Mouse (Mus musculus): ENCODE results near the gene Nrbp1. TPM values are rescaled to one million over a fixed set of nuclear protein-coding genes. Genes with fewer than 3 reads are reported as not detected.

Gene Nrbp1
- polyA plus RNA-seq, 1 experiment from 2014 or later = 160 TPM

DNA sequence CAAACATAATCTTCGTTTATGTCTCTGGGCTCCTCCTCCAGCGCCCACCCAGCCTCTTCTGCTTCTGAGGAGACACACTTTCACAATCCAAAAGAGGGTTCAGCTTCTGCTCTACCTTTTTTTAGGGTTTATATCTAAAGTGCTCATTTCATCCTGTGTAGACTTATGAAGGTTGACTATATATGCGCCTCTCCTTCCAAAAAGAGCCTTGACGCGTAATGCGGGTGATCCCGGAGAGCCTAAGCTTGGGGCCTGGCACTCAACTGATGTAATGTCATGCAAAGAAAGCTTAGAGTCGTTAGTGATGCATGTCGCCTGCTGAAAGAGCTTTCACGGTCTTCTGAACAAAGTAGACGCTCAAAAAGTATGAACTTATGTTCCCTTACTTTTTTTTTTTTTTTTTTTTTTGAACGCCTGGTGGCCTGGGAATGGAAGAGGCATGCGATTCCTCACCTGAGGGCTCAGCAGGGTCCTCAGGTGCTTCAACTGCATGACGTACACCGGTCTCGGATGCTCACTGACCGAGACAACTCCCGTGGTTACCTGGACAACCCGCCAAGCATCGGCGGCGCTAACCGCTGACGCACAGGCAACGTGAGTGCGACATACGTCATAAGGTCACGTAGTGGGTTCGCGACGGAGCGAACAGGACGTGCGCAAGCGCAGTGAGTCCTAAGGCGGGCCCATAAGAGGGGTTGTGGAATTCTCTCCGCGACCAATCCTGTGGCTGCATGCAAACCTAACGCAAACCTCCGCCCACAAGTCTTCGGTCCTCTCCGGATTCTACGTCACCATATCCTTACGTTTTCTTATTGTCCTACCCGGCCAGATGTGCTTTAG is 50.1 kb downstream of the Nrbp1 start, which contains the start of gene Ift172:
TSS of gene Ift172 (minus strand) at position 596 of the 840 bp plus-strand sequence.
- DNase-seq (ENCODE audit: low spot score) = peak; percentile 96
- H3K4me3 ChIP-seq = peak within 1 kb of the TSS; percentile 61
- H3K27ac ChIP-seq (replicated peaks) = peak within 1 kb of the TSS; percentile 82
- WGBS = 3% methylated on average over 45 of the region's 45 CpGs
- H3K4me1 ChIP-seq = peaks cover 36% of the 10 kb centered on the region
- no peaks in the 10 kb centered on the region for H3K27me3 ChIP-seq (ENCODE audit: low read depth, poor library complexity, severe bottlenecking)
- H3K9me3 ChIP-seq (replicated peaks) = no peaks in the 10 kb centered on the region
- peaks cover 35% of the 10 kb centered on the region for H3K36me3 ChIP-seq

DNA sequence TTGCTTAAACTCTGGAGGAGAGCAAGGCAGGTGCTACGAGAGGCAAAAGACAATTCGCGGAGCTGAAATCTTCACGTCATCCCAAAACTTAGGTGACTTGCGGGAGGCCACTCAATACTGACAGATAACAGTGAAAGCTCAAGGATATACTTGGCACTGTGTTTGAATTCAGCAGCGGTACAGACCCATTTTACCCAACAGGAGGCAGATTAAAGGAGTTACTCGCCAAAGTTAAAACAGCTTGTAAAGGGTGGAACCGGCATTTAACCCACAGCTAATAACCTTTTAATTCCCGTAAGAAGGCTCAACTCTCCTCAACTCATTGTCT is 50.7 kb downstream of the Nrbp1 start:
- Histone ChIP-seq H3K4me1 (peaks cover 42% of the 10 kb centered on the region), H3K27me3 (ENCODE audit: low read depth, poor library complexity, severe bottlenecking) (no peaks in the 10 kb centered on the region), H3K4me3 (peak overlapping the region; percentile 61), H3K36me3 (peaks cover 29% of the 10 kb centered on the region), H3K9me3 (replicated peaks) (no peaks in the 10 kb centered on the region), H3K27ac (replicated peaks) (peak overlapping the region; percentile 82)
- WGBS = 4% methylated on average over 9 of the region's 9 CpGs
- DNase-seq (ENCODE audit: low spot score) = no peak

DNA sequence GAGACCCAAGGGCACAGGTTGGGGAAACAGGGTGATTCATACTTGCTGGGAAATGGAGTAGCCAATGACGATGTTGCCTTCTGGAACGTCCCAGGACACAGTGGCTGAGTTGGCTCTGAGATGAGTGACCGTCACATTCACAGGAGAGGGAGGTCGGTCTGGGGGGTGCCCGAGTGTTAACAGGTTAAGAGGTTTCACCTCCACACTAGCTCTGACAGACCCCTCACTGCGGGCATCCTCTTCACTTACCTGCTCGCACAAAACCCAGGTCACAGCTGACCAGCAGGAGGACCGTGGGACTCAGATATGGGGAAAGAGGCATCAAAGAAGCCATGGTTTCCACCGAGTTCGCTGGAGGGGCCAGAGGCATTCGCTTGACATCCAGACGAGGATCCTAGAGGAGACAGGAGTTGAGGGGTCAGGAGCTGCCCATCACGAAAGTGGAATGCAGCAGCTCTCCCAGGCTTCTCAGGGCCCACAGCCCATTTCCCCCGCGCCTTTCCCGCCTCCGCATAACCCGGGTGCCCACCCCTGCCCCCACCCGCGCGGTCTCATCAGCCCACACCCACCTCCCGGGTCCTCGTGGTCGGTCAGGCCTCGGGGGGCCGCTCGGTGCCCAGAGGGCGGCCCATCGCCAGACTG is 54.4 kb downstream of the Nrbp1 start:
- Histone ChIP-seq H3K27ac (replicated peaks) (peak overlapping the region; percentile 93), H3K9me3 (replicated peaks) (no peaks in the 10 kb centered on the region), H3K4me1 (peaks cover 37% of the 10 kb centered on the region), H3K4me3 (peak overlapping the region; percentile 76), H3K36me3 (peaks cover 21% of the 10 kb centered on the region), H3K27me3 (ENCODE audit: low read depth, poor library complexity, severe bottlenecking) (no peaks in the 10 kb centered on the region)
- DNase-seq (ENCODE audit: low spot score) = peak; percentile 49
- 7% methylated on average over 29 of the region's 29 CpGs for WGBS

DNA sequence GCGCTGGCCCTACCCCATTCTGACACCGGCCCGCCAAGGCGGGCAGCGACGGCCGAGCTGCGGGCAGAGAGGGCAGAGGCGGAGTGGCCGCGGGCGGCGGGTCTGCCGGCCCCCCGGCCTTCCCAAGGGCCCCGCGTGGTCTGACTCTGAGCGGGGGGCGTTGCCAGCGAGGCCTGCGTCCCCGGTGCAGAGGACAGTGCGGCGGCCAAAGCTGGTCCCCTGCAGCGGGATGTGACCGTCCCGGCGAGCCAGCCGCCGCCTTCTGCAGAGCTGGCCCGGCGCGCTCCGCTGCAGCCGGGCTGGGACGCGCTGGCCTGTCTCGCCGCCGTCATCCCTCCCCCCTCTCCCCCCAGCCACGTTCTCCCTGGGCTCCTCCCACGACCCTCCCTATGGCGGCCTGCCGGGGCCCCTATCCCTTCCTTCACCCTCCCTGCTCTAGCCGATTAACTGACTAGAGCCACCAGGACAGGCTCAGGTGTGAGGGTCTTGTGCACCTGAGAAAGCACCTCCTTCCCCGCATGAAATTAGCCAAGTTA is 55.0 kb downstream of the Nrbp1 start, which contains the start of gene Fndc4:
TSS of gene Fndc4 (minus strand) at position 475 of the 536 bp plus-strand sequence.
- Histone ChIP-seq H3K4me3 (peak within 1 kb of the TSS; percentile 76), H3K27me3 (ENCODE audit: low read depth, poor library complexity, severe bottlenecking) (no peaks in the 10 kb centered on the region), H3K27ac (replicated peaks) (peak within 1 kb of the TSS; percentile 93), H3K36me3 (peaks cover 21% of the 10 kb centered on the region), H3K4me1 (peaks cover 32% of the 10 kb centered on the region), H3K9me3 (replicated peaks) (no peaks in the 10 kb centered on the region)
- peak; percentile 79 for DNase-seq (ENCODE audit: low spot score)
- WGBS = under 1% methylated on average over 44 of the region's 46 CpGs

DNA sequence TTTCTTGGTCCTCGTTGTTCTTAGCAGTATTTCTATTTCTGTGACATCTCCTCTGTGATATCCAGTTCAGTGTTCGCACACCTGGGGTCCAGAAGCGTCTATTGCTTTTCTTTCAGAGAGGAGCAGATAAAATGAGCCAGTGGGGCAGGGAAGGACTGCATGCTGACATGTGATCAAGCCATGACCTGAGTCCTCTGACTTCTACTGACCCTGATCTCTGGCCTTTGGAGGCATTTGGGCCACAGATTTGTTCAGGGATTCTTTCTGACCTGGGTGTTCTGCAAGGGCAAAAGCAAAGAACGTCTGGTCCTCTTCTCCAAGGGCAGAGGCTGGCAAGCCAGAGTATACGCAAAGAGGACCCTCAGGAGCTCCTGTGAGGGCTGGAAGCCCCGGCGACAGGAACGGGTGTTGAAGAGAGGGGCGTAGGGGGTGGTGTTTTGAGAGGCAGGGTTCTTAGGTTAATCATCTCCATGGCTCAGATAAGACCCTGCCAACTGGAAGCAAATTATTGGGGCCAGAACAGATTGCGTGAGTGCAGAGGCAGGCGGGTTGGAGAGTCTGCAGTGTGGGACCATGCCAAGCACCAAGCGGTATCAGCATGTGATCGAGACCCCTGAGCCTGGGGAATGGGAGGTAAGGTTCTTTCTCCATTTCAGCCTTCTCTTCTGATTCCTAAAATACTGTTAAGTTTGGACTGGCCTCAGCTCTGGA is 56.5 kb downstream of the Nrbp1 start, which contains the start of gene Gckr:
TSS of gene Gckr (plus strand) at position 397 of the 711 bp plus-strand sequence.
- DNase-seq (ENCODE audit: low spot score) = no peak
- peak within 1 kb of the TSS; percentile 93; the same call in 1 of the 2 replicates for H3K27ac ChIP-seq (replicated peaks)
- 83% methylated on average over 13 of the region's 13 CpGs for WGBS
- no peaks in the 10 kb centered on the region for H3K27me3 ChIP-seq (ENCODE audit: low read depth, poor library complexity, severe bottlenecking)
- peak within 1 kb of the TSS; percentile 76 for H3K4me3 ChIP-seq
- H3K36me3 ChIP-seq = peaks cover 21% of the 10 kb centered on the region
- no peaks in the 10 kb centered on the region for H3K9me3 ChIP-seq (replicated peaks)
- peaks cover 25% of the 10 kb centered on the region for H3K4me1 ChIP-seq

DNA sequence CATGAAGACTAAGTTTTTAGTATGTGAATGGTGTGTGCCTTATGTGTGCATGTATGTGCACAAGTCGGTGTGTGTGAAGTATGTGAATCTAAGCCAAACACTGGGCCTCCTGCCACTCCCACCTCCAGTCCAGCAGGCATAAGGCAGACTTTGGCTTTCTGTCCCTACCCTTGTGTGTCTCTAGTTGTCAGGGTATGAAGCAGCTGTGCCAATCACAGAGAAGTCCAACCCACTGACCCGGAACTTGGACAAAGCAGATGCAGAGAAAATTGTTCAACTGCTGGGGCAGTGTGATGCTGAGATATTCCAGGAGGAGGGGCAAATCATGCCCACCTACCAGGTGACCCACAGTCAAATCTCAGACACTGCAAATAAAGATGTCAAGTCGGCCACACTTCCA is 57.3 kb downstream of the Nrbp1 start:
- H3K36me3 ChIP-seq = peaks cover 16% of the 10 kb centered on the region
- peaks cover 25% of the 10 kb centered on the region for H3K4me1 ChIP-seq
- no peak overlapping the region for H3K4me3 ChIP-seq
- WGBS = 80% methylated on average over 3 of the region's 3 CpGs
- H3K9me3 ChIP-seq (replicated peaks) = no peaks in the 10 kb centered on the region
- DNase-seq (ENCODE audit: low spot score) = no peak
- H3K27me3 ChIP-seq (ENCODE audit: low read depth, poor library complexity, severe bottlenecking) = no peaks in the 10 kb centered on the region
- no peak overlapping the region for H3K27ac ChIP-seq (replicated peaks)

DNA sequence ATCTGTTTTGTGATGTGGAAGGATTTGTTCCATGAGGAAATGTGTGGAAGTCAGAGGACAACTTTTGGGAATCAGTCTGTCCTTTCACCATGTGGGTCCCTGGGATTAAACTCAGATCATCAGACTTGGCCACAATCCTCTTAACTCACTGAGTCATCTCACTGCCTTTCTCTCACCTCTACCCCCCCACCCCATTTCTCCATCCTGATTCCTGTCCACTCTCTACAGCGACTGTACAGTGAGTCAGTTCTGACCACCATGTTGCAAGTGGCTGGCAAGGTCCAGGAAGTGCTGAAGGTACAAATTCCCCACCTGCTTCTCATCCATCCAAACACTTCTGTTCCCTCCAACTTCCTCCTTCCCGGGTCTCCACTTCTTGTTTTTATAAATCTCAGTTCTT is 57.8 kb downstream of the Nrbp1 start:
- Histone ChIP-seq H3K9me3 (replicated peaks) (no peaks in the 10 kb centered on the region), H3K4me1 (peaks cover 25% of the 10 kb centered on the region), H3K36me3 (peaks cover 11% of the 10 kb centered on the region), H3K27me3 (ENCODE audit: low read depth, poor library complexity, severe bottlenecking) (no peaks in the 10 kb centered on the region), H3K27ac (replicated peaks) (no peak overlapping the region), H3K4me3 (no peak overlapping the region)
- DNase-seq (ENCODE audit: low spot score) = no peak
- WGBS = 78% methylated on average over 2 of the region's 2 CpGs

Other genes starting within 250 kb of the Nrbp1 start
- gene Atraid, start 192.6 kb upstream of the Nrbp1 start, polyA plus RNA-seq (2016; fragmentation: Nextera tagmentation; extraction: Ambion mirVana) = 80.5 and 99.6 TPM in 2 replicates
- gene Slc5a6, start 191.9 kb upstream of the Nrbp1 start, polyA plus RNA-seq (2016; fragmentation: Nextera tagmentation; extraction: Ambion mirVana) = 10.6 and 11.4 TPM in 2 replicates
- gene Cad, start 186.1 kb upstream of the Nrbp1 start, polyA plus RNA-seq (2016; fragmentation: Nextera tagmentation; extraction: Ambion mirVana) = 52.4 and 53.3 TPM in 2 replicates
- not detected in 2 replicates for gene Dnajc5g, start 134.6 kb upstream of the Nrbp1 start, polyA plus RNA-seq (2016; fragmentation: Nextera tagmentation; extraction: Ambion mirVana)
- gene Slc30a3, start 132.6 kb upstream of the Nrbp1 start, polyA plus RNA-seq (2016; fragmentation: Nextera tagmentation; extraction: Ambion mirVana) = 1.5 and 7.1 TPM in 2 replicates
- not detected in 2 replicates for gene Trim54, start 124.2 kb upstream of the Nrbp1 start, polyA plus RNA-seq (2016; fragmentation: Nextera tagmentation; extraction: Ambion mirVana)
- gene Ucn, start 102.0 kb upstream of the Nrbp1 start, polyA plus RNA-seq (2016; fragmentation: Nextera tagmentation; extraction: Ambion mirVana) = not detected in 2 replicates
- 58.7 and 64.5 TPM in 2 replicates for gene Mpv17, start 86.6 kb upstream of the Nrbp1 start, polyA plus RNA-seq (2016; fragmentation: Nextera tagmentation; extraction: Ambion mirVana)
- gene Gm29609, start 61.0 kb upstream of the Nrbp1 start, polyA plus RNA-seq (2016; fragmentation: Nextera tagmentation; extraction: Ambion mirVana) = 1.7 and 2.1 TPM in 2 replicates
- gene Gtf3c2, start 60.7 kb upstream of the Nrbp1 start, polyA plus RNA-seq (2016; fragmentation: Nextera tagmentation; extraction: Ambion mirVana) = 120 and 124 TPM in 2 replicates
- 139 and 153 TPM in 2 replicates for gene Snx17, start 47.6 kb upstream of the Nrbp1 start, polyA plus RNA-seq (2016; fragmentation: Nextera tagmentation; extraction: Ambion mirVana)
- gene Eif2b4, start 47.4 kb upstream of the Nrbp1 start, polyA plus RNA-seq (2016; fragmentation: Nextera tagmentation; extraction: Ambion mirVana) = 86.3 and 87.7 TPM in 2 replicates
- 11.5 and 13.8 TPM in 2 replicates for gene Zfp513, start 38.6 kb upstream of the Nrbp1 start, polyA plus RNA-seq (2016; fragmentation: Nextera tagmentation; extraction: Ambion mirVana)
- 195 and 214 TPM in 2 replicates for gene Ppm1g, start 20.2 kb upstream of the Nrbp1 start, polyA plus RNA-seq (2016; fragmentation: Nextera tagmentation; extraction: Ambion mirVana)
- gene Gm9970, start 368 bp downstream of the Nrbp1 start, polyA plus RNA-seq (2016; fragmentation: Nextera tagmentation; extraction: Ambion mirVana) = 0.23 and 0.36 TPM in 2 replicates
- 2.9 and 3.0 TPM in 2 replicates for gene Krtcap3, start 10.8 kb downstream of the Nrbp1 start, polyA plus RNA-seq (2016; fragmentation: Nextera tagmentation; extraction: Ambion mirVana)
- 33.8 and 40.6 TPM in 2 replicates for gene Ift172, start 50.3 kb downstream of the Nrbp1 start, polyA plus RNA-seq (2016; fragmentation: Nextera tagmentation; extraction: Ambion mirVana)
- gene Fndc4, start 55.2 kb downstream of the Nrbp1 start, polyA plus RNA-seq (2016; fragmentation: Nextera tagmentation; extraction: Ambion mirVana) = 48.9 and 51.0 TPM in 2 replicates
- gene Gckr, start 56.6 kb downstream of the Nrbp1 start, polyA plus RNA-seq (2016; fragmentation: Nextera tagmentation; extraction: Ambion mirVana) = 0.24 TPM in 1 of 2 replicates, not detected in the other
- 80.4 and 90.3 TPM in 2 replicates for gene Zfp512, start 211.6 kb downstream of the Nrbp1 start, polyA plus RNA-seq (2016; fragmentation: Nextera tagmentation; extraction: Ambion mirVana)
- not detected in 2 replicates for gene 4930548H24Rik, start 244.9 kb downstream of the Nrbp1 start, polyA plus RNA-seq (2016; fragmentation: Nextera tagmentation; extraction: Ambion mirVana)

All from midbrain, embryonic 10.5 days (tissue).